Mouse (Mus musculus): ENCODE data around the gene Pom121. TPM values are rescaled to one million over a fixed set of nuclear protein-coding genes. Genes with fewer than 3 reads are reported as not detected.

The Pom121 gene
- polyA plus RNA-seq (2012; rRNA removed; ENCODE audit: low replicate concordance): 12.5 and 27.8 TPM in 2 replicates

DNA sequence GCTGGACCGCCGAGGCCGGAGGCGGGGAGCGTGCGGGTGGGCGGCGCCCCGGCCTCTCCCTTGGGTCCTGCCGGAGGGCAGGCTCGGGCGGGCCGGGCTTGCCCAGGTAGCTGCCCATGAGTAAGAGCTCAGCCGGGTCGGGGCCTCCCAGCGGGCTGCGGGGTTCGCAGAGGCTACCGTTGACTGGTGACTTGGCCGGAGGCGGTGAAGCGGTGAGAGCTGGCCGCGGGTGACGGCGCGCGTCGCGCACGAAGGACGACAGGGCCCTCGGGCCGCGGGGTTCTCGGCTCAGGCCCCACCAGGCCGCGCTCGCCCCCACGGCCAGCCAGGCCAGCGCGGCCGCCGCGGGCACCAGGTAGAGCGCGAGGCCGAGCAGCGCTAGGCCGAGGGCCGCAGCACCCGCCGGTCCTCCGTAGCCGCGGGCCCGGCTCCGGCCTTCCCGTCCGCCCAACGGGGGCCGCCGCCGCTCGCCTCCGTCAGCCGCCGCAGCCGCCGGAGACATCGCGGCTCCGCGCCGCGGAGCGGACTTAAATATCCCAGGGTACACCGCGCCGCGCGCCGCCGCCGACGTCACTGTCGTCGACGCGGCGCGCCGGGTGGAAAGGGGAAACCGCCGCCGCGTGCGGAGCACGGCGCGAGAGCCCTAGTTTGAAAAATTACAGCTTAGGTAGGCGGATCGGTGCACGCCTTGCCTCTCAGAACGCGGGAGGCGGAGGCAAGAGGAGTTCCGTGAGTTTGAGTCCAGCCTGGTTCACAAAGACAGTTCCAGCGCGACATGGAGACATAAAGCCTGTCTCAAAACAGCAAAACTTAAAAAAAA, at the start of gene Pom121:
Pom121 (minus strand) TSS at position 543 of the 820 bp plus-strand sequence.

DNA sequence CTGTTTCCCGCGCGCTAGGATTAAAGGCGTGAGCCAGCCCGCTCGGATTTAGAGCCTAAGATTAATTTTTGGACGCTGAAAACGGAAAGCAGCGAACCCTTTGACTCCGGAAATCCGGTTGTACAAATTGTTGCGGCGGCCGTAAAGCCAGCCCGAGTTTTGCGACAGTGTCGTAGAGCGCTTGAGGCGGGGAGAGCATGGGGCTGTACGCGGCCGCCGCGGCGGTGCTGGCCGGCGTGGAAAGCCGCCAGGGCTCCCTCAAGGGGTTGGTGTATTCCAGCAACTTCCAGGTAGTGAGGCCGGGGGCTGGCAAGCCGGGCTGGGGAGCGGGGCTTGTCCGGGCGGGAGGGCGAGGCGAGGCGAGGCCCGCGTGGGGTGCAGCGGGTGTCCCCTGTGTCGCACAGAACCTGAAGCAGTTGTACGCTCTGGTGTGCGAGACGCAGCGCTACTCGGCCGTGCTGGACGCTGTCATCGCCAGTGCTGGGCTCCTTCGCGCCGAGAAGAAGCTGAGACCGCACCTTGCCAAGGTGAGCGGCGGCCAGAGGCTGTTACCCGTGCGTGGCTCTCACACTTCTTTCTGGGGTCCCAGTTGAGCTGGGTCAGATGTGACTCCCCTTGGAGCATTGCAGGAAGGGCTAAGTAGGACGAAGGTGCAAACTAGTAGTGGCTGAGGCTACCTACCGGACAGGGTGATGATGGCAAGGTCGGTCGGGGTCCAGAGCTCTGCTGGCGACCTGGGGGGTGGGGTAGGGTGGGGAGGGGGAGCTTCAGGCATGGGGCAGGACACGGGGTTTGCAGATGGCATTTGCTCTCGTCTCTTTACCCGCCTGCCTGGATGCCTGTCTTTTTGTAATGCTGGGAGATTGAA, 24.3 kb downstream of the Pom121 start, which contains the start of gene Nsun5:
Nsun5 (plus strand) TSS at position 167 of the 868 bp plus-strand sequence.

DNA sequence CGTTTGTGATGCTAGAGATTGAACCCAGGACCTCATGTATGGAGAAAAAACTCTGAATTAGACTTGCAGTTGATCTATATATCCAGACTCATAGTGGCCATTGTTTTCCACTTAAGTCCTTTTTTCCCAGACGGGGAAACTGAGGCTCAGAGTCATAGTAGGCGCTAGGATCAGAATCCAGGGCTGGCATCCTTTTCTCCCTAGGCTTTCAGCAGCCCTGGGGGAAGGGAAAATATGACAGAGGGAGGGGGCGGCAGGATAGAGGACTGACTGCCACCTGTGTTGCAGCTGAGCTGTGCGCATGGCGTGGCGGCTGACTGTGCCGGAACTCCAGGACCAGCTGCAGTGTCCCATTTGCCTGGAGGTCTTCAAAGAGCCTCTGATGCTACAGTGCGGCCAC, 41.4 kb downstream of the Pom121 start, which contains the start of gene Trim50:
Trim50 (plus strand) TSS at position 301 of the 400 bp plus-strand sequence.

DNA sequence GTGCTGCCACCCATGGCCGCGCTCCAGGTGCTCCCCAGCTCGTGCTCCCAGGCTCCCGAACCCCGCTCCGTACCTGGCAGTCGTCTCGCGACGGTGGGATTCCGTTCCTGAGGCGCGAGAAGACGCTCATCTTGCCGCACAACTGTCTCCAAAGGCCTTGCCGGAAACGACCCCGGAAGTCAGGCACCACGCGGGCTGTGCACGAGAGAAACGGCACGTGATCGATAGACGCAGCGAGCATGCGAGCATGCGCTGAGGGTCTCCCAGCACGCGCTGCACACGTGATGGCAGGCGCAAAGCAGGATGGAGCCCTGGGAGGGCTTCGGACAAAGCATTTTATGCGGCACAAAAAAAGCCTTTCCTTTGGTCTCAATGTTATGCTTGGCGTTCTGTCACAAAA, 44.5 kb downstream of the Pom121 start, which contains the start of gene Fkbp6:
Fkbp6 (minus strand) TSS at position 183 of the 400 bp plus-strand sequence.

Other genes starting within 250 kb of the Pom121 start
- gene Tbl2, start 244.9 kb downstream of the Pom121 start, polyA plus RNA-seq (2012; rRNA removed; ENCODE audit: low replicate concordance): 11.4 and 12.6 TPM in 2 replicates
- gene Bcl7b, start 226.3 kb downstream of the Pom121 start, polyA plus RNA-seq (2012; rRNA removed; ENCODE audit: low replicate concordance): 36.2 and 42.7 TPM in 2 replicates
- gene Baz1b, start 207.3 kb downstream of the Pom121 start, polyA plus RNA-seq (2012; rRNA removed; ENCODE audit: low replicate concordance): 22.2 and 25.4 TPM in 2 replicates
- 0.61 and 5.2 TPM in 2 replicates for gene Fzd9, start 143.3 kb downstream of the Pom121 start, polyA plus RNA-seq (2012; rRNA removed; ENCODE audit: low replicate concordance)
- gene Fkbp6, start 44.5 kb downstream of the Pom121 start, polyA plus RNA-seq (2012; rRNA removed; ENCODE audit: low replicate concordance): not detected in 2 replicates
- not detected in 2 replicates for gene Trim50, start 41.3 kb downstream of the Pom121 start, polyA plus RNA-seq (2012; rRNA removed; ENCODE audit: low replicate concordance)
- gene Nsun5, start 24.6 kb downstream of the Pom121 start, polyA plus RNA-seq (2012; rRNA removed; ENCODE audit: low replicate concordance): 32.4 and 38.3 TPM in 2 replicates
- 35.5 and 48.2 TPM in 2 replicates for gene Hip1, start 150.6 kb upstream of the Pom121 start, polyA plus RNA-seq (2012; rRNA removed; ENCODE audit: low replicate concordance)
- not detected in 2 replicates for gene Ccl26, start 169.0 kb upstream of the Pom121 start, polyA plus RNA-seq (2012; rRNA removed; ENCODE audit: low replicate concordance)
- gene Ccl24, start 178.5 kb upstream of the Pom121 start, polyA plus RNA-seq (2012; rRNA removed; ENCODE audit: low replicate concordance): 14.7 and 24.8 TPM in 2 replicates
- 43.5 and 52.9 TPM in 2 replicates for gene Rhbdd2, start 238.1 kb upstream of the Pom121 start, polyA plus RNA-seq (2012; rRNA removed; ENCODE audit: low replicate concordance)